Mouse (Mus musculus) cerebellum, postnatal 4 days (tissue): Measurements from ENCODE around the gene 1700019D03Rik.

Experiments used
- DNase-seq, 2 experiments: peaks; one replicate each; pipeline ENCODE4 v3.0.0; 2022; ENCODE audit warnings: low spot score in 2 of 2, mixed read lengths in 1 of 2

Gene 1700019D03Rik

DNA sequence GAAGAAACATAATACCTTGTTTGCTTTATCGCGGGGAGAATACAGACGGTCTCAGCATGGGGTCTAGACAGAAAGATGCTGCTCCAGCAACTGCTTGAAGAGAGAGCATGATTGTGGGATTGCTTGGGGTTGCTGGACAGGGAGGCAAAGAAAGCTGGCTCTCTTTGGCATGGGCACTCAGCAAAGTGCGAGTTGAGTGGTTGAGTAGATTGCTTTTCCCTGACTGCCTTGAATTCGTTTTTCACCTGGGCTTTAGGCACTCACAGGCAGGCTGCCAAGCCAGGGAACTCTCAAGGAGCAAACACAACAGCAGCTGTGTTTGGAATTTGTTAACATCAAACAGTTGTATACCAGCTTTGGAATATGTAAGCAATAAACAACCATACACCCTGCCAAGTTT lies at the start of gene 1700019D03Rik:
Gene 1700019D03Rik, minus strand, starts transcription at position 101 of the 400 bp plus-strand sequence.
- DNase-seq = no peak

DNA sequence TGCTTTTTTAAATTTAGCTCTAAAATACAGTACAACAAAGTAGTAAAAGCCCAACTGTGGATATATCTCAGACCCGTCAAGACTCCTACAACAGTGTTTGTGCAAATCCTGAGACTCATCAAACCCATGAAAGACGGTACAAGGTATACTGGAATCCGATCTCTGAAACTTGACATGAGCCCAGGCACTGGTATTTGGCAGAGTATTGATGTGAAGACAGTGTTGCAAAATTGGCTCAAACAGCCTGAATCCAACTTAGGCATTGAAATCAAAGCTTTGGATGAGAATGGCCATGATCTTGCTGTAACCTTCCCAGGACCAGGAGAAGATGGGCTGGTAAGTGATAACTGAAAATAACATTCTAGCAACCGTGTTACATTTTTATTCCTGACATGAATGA lies 43.9 kb upstream of the 1700019D03Rik start:
- no peak for DNase-seq

DNA sequence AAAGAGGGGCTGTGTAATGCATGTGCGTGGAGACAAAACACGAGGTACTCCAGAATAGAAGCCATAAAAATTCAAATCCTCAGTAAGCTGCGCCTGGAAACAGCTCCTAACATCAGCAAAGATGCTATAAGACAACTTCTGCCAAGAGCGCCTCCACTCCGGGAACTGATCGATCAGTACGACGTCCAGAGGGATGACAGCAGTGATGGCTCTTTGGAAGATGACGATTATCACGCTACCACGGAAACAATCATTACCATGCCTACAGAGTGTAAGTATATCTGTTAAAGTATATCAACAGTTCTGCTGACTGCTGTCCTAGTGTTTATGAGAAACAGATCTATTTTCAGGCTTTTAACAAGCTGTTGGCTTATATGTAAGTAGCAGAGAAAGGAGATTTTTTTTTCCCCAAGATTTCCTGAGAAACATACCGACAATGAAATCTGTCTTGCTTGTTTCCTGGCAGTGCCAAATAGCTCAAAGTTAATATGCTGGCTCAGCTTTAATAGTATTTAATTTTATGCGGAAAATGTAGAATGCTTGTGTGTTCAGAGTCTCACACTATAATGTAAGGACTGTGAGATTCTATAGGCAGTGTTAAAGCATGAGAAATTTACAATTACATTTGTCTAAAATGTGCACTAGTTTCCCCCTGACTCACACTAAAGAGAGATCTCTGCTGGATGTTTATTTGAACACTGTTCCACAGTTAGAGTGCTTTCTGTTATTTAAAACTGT lies 42.1 kb upstream of the 1700019D03Rik start:
- DNase-seq = no peak

DNA sequence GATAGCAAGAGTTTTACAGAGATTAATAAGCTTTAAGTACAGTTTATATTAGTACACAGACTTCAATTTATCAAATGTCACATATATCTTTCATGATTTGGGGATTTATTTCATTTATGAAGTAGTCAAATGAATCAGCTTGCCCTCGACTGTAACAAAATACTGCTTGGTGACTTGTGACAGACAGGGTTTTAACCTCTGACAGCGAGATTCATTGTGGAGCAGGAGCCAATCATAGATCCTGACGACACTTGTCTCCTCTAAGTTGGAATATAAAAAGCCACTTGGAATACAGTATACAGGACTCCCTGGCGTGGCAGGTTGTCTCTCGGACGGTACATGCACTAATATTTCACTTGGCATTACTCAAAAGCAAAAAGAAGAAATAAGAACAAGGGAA lies 41.4 kb upstream of the 1700019D03Rik start, which contains the start of gene Mstn:
Gene Mstn, plus strand, starts transcription at position 301 of the 400 bp plus-strand sequence.
- no peak for DNase-seq

DNA sequence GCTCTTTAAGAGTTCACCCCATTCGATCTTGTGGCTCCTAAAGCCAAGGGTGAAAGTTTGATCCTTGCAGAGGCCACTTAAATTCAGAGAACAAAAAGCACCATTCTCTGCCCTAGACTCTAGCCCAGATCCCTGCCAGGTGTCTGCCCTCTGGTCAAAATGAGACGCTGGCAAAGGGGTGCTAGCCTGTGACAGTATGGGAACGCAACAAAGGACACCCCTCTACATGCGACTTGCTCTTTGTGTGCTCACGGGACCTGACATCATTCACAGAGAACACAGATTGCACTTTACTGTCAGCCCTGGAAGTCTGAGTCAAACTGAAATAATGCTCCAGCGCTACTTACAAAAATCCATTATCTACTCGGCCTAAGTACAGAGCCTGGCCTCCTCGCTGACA lies 40.5 kb upstream of the 1700019D03Rik start:
- no peak for DNase-seq

DNA sequence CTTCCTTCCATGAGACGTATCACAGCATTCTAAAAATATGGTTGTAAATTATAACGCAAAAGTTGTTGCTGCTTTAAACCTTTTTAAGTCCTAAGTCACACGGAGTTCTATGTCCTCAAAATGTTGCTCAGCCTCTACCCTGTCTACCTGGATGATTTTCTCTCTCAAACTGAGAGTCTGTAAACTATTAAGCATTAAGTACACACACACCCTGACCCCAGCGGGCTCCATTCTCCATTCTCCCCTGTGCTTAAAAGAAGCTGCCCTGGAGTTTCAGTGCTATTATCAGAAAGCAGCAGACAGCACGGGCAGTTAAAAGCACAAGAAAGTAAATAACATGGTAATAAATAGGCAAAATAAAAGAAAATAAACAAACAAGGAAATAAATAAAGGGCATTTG lies 39.1 kb upstream of the 1700019D03Rik start:
- no peak for DNase-seq

DNA sequence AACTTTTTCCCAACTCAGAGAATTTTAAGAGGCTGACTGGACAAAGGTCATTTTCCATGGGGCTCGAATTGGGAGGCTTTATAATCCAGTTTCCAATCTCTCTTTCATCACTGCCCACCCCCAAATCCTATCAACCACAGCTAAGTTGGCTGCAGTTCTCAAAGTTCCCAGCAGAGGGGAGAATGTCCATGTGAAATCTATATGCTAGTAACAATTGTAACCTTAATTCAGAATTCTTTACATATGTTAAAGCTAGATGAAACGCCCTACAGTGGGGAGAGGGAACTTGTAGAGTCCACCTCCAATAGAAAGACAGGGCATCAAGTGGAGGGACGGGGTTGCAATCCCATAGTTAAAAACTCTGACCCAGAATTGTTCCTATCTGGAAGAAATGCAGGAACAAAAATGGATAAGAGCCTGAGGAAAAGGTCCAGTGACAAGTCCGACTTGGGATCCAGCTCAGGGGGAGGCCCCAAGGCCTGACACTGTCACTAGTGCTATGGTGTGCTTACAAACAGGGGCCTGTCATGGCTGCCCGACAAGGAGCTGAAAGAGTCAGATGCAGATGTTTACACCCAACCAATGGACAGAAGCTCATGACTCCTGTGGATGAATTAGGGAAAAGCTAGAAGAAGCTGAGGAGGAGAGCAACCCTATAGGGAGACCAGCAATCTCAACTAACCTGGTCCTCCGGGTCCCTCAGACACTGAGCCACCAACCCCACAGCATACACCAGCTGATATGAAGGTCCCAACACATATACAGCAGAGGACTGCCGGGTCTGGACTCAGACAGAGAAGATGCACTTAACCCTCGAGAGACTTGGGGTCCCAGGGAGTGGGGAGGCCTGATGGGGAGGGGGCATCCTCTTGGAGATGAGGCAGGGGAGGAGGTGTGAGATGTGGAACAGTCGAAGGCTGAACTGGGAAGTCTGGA lies 33.4 kb upstream of the 1700019D03Rik start:
- DNase-seq = peak; percentile 70 to 74

DNA sequence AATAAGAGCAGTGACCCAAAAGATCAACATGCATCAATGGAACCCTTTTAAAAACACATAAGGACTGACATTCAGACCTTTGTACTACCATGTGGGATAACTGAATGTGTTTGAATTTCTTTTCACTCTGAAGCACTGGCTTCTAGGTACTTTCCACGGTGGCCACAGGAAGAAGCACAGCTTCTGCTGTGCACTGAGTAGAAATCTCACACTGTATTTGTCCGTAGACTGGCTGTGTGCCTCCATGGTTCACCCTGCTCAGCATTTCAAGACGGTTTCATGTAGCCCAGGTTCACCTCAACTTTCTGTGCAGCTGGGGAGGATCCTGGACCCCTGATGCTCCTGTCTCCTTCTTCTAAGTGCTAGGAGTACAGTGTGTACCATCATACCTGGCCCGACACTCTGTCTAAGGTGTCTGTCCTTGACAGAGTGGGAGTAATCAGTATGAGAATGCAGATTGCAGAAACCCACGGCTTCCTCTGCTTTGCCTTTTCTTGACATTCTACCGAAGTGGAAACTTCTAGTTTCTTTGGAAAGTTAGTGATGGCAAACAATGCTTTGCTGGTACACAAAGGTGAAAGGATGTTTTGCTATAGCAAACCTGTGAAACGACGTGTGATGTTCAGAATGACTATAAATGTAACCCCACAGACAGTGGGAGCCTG lies 29.9 kb upstream of the 1700019D03Rik start:
- no peak for DNase-seq

DNA sequence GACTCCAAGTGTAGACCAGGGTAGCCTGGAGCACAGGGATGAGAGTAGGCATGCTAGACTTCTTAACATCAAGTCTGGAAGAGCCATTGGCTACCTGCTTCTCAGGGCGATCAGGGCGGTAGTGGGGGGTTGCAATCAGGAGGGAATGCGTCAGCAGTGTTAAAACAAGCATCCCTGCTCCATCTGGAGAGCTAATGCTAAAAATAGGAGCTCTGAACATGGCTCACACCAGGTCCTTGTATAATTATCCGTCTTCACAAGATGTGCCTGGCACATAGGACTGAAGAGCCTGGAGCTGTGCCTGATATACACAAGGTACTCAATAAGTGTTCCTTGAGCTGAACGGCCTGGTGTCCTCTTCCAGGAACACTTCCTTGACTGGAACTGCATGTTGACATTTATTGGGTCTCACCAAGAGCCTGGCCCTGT lies 17.5 kb upstream of the 1700019D03Rik start:
- no peak for DNase-seq

DNA sequence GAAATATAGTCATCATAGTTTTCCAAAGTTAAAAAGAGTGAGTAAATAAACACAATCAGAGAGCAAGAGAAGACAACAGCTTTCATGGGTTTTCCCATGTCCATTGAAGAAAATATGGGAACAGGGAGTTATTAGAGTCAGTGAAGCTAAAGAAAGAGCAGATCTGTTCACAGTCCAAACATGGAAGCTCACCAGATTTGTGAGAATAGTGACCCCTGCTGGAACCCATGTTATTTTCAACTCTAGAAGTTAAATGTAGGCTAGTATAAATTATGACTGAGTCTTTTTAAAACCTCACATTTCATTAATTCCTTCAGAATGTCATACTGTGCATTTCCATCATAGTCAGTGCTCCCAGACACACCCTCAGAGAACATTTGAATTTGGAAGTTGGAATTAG lies 12.6 kb upstream of the 1700019D03Rik start:
- peak in 1 of 2 experiments; percentile 11 for DNase-seq

DNA sequence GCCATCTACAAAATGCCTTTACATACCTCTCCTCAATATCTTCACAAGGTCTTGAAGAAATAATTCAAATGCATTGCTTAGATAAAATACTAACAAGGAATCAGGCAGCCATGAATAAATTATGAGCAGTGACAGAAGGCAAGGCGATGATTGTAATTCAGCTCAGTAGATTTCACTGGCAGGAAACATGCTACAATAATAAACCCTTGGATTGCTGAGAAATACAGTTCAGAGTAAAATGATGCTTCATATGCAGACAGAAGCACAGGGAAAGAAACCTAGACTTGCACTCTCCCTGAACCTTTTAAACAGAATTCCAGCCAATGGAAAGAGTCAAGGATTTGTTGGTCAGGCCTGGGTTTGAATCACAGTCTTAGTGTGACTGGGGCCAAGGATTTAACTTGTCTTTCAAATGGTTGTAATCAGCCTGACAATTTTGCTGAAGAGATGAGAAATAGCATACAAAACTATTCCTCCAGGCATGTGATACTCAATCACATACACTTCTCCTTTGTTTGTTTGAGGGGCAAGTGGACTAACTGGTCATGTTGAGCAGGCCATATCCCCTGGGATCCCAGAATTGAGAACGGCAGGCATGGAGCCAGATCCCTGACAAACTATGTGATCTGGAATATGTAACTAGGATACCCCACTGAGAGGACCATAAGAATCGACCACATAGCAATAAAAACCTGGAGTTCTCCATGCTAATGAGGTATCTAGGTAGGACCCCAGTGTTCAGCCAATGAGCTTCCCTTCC lies 1.1 kb downstream of the 1700019D03Rik start:
- no peak for DNase-seq

DNA sequence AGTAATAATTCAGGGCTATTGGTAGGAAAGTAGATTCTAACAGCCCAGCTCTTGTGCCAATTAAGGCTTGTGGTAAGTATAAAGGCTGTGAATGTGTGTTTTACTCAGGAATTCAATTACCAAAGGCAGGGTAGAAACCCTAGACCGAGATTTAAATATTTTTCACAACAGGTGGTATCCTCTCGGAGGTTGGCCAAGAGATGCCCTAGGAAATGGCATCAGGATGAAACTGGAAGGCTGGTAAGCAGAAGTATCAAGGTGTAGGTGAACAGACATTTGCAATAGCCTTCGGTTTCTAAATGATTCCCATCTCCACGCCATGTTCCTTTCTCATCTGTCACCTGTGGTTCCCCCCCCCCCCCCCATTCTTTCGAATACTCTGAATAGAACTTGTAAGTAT lies 4.4 kb downstream of the 1700019D03Rik start:
- DNase-seq = no peak

DNA sequence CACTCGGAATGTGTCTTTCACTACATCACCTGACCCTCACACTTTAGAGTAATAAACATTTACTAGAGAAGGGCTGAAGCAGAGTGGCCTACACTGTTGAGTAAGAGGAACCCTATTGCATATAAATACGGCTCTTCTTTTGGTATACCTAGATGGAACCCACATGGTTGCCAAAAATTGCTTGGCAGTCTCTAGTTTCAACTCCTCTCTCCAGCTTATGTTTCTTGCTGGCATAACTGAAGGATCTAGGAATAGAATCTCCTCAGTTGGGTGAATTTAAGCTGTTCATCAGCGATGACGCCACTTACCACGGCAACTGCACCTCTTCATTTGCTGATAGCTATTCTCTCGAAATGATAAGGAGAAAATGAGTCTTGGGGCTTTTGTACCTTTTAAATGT lies 5.3 kb downstream of the 1700019D03Rik start:
- DNase-seq = no peak

DNA sequence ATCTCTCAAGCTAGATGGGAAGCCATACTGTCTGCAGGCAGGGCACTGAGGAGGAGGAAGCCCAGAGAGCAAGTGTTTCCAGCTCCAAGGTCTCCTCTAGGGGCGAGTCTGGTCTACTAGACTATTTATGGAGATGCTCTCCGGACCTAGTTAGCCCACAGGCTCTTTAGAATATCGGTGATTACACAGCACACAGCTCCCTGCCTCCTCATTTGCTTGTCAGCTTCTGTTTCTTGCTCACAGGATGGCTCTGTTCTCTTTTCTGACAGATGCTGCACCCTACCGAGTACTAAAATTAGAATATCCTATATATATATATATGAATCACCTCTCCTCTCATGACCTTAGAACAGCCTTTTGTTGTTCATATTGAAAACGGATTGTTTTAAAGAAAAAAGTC lies 33.3 kb downstream of the 1700019D03Rik start:
- no peak for DNase-seq

DNA sequence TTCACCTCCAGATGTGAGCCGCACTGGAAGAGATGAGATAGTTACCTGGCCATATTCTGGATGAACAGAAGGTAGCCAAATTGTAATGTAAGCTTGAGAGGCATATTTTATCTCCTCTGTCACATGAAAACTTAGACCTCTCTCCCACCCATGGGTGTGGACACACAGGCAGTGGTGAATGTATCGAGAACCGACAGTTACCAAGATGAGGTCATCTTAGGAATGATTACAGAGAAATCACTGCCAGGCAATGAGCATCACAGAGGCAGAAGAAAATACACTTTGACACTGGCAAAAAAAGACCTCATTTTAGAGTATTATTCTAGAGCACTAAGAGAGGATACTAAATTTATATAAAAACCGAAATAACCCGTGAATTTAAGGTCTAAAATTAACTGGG lies 46.8 kb downstream of the 1700019D03Rik start:
- DNase-seq = no peak

DNA sequence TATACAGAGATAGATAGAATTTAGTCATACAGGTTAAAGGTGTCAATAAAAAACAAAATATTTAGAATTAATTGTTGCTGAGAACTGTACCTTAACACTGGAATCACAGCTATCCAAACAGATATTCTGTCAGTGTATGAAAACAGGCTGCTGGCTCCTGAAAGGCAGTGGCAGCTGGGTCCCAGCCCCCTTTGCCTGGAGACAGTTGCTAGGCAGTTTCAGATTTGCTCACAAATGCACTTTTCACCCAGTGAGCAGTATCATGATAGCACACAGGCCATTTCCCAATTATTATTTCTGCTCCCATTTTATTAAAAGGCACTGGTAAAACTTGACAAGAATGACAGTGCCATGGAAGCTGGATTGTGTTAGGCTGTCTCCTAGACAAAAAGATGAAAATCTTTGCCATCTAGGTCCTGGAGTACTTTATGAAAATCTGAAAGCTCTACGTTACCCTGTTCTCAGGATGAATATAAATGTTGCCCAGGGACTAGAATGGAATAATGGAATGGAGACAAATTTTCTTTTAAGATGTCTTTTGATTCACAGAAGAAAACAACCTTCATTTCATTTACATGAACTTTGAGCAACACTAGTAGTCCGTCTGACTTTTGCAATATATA lies 48.0 kb downstream of the 1700019D03Rik start:
- peak in 1 of 2 experiments; percentile 30 for DNase-seq

DNA sequence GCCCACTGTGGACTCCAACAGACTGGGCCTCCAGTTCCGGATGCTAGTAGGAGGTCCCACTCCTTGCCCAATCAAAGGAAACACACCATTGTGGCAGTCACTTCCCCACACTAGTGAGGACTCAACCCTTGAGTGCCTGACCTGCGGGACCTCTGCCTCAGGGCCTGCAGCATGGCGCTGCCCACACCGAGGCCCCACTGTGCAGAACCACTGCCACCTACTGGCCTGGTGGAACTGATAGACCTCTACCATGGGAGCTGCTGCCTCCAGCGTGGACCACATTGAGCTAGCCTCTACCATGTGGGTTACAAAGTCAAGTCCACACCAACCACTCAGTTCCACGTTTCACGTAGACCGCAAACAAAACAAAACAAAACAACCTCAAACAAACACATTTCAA lies 55.4 kb downstream of the 1700019D03Rik start:
- no peak for DNase-seq

DNA sequence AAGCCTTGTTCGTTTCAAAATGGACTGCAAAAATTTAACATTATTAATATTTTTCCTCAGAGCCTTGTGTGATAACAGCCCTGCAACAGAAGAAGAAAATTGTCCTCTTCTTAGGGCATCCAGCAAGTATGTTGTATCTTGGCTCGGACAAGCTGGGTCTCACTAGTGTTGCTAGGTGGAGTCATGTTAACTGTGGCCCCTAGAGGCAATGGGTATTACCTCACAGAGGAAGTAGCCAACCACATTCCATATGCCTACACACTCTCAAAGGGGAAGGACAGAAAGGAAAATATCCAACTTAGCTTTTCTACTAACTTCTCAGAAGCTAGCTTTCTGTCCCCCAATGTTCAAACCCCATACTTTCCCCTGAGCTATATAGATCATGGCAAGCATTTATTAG lies 56.9 kb downstream of the 1700019D03Rik start:
- no peak for DNase-seq

DNA sequence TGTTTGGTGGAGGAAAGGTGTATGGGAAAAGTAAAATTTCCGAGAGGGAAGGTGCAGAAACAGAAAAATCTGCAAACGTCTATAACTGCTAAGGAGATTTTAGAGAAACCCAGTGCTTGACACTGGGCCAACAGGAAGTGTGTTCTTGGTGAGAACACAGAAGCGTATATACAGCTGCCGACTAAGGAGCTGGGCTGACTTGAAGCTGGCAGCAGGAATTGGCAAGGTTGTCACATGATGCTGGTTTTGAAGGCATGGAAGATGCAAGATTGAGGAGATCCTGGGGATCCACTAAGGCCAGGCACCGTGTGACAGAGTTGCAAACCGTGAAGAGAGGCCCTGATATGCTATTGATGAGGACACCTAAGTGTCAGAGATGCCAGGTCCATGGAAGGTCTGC lies 59.8 kb downstream of the 1700019D03Rik start:
- no peak for DNase-seq

DNA sequence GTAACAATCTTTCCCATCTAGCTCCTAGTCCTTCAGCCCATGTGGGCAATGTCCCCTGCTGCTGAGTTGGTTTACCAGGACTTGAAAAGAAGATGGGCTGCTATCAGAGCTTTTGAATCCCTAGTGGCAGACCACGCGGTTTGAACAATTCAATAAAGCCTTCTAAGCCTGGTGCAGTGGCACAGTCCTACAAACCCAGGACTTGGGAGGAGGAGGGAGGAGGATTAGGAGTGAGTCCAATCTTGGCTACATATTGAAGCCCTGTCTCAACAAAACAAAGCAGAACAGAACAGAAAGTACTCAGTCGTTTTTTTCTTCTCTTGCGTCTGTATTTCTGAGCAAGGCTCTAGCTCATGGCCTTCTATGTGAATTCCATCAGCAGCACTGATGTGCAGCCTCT lies 63.2 kb downstream of the 1700019D03Rik start:
- no peak for DNase-seq

DNA sequence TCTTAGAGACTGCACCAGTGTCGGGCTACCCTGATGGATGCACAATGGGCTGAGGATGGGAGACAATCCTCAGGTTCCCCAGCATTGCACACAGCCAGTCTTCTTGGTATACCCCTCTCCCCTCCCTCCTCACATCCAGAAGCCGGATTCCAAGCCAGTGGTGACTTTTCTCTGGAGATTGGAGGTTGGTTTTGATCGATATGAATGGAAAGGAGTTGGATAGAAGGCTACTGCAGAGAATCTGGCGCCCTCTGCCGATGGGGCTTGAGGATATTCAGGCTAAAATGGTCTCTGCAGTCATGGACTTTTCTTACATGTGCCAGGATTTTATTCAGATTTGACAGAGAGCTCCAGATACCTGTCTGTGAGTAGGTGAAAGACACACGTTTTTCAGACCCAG lies 64.9 kb downstream of the 1700019D03Rik start:
- DNase-seq = peak in 1 of 2 experiments; percentile 21
